Mouse (Mus musculus) liver, postnatal 0 days (tissue): ENCODE measurements around the gene Cxcl10. TPM values are rescaled to one million over a fixed set of nuclear protein-coding genes. Genes with fewer than 3 reads are reported as not detected.

ENCODE experiments used
- ATAC-seq: fragments of 200-750 bp; cut with Nextera tagmentation; 2 replicates; pipeline ENCODE4 v1.8.0; 2017; ENCODE audit warnings: mild to moderate bottlenecking, moderate library complexity
- DNase-seq: peaks from one replicate; pipeline ENCODE4 v3.0.0-alpha.2; 2016
- H3K27ac ChIP-seq: fragments of 300-500 bp; sonication (generic); 2 replicates; pipeline ENCODE4 v1.5.1; 2014; ENCODE audit warnings: antibody characterized with exemption, moderate library complexity, mild to moderate bottlenecking, low read depth
- H3K27me3 ChIP-seq: fragments of 300-500 bp; sonication (generic); 2 replicates; pipeline ENCODE4 v1.6.1; 2014; ENCODE audit warnings: low read length, control low read depth, mixed read lengths; ENCODE audit not compliant: insufficient read depth
- H3K36me3 ChIP-seq: fragments of 300-500 bp; sonication (generic); replicated peaks from 2 replicates; pipeline ENCODE4 v1.6.1; 2014; ENCODE audit warnings: mild to moderate bottlenecking, control low read depth, low read length, moderate library complexity, mixed read lengths; ENCODE audit not compliant: insufficient read depth
- H3K4me1 ChIP-seq: fragments of 300-500 bp; sonication (generic); 2 replicates; pipeline ENCODE4 v1.6.1; 2014; ENCODE audit warnings: antibody characterized with exemption, mild to moderate bottlenecking, control low read depth; ENCODE audit not compliant: insufficient read depth
- H3K4me2 ChIP-seq: fragments of 300-500 bp; sonication (generic); 2 replicates; pipeline ENCODE4 v1.6.1; 2014; ENCODE audit warnings: low read depth, mild to moderate bottlenecking, low read length, moderate library complexity, mixed read lengths
- H3K4me3 ChIP-seq: fragments of 300-500 bp; sonication (generic); 2 replicates; pipeline ENCODE4 v1.5.1; 2014; ENCODE audit warnings: low read depth, low read length
- H3K9ac ChIP-seq: fragments of 300-500 bp; sonication (generic); replicated peaks from 2 replicates; pipeline ENCODE4 v1.6.1; 2014; ENCODE audit warnings: mild to moderate bottlenecking, moderate library complexity
- H3K9me3 ChIP-seq: fragments of 300-500 bp; sonication (generic); 2 replicates; pipeline ENCODE4 v1.6.1; 2016; ENCODE audit warnings: mild to moderate bottlenecking, control low read depth, low read length, mixed read lengths
- CTCF ChIP-seq: sonication (generic); IDR thresholded peaks from 2 replicates; pipeline ENCODE4 v1.5.1; 2016; ENCODE audit warnings: antibody characterized with exemption, low read depth
- EP300 ChIP-seq: IDR thresholded peaks from 2 replicates; pipeline ENCODE4 v1.6.1; 2016; ENCODE audit warnings: antibody characterized with exemption, low read depth, mild to moderate bottlenecking
- WGBS: fragments of 180-500 bp; shearing (Covaris S2); extraction: QIAGEN DNeasy Blood & Tissue Kit; methylation state at CpG from one replicate; pipeline ENCODE4 v1.1.7; 2014; ENCODE audit not compliant: insufficient replicate concordance; 5-methylcytosine and 5-hydroxymethylcytosine counted together
- polyA plus RNA-seq: library from polyadenylated mRNA; unstranded; fragments of >200 nt; fragmentation: Nextera tagmentation; extraction: Ambion mirVana; gene quantifications from 2 replicates; pipeline ENCODE4 v1.2.1, GENCODE M21; 2015

Gene Cxcl10
- polyA plus RNA-seq, 1 experiment from 2014 or later: 7.5 TPM

DNA sequence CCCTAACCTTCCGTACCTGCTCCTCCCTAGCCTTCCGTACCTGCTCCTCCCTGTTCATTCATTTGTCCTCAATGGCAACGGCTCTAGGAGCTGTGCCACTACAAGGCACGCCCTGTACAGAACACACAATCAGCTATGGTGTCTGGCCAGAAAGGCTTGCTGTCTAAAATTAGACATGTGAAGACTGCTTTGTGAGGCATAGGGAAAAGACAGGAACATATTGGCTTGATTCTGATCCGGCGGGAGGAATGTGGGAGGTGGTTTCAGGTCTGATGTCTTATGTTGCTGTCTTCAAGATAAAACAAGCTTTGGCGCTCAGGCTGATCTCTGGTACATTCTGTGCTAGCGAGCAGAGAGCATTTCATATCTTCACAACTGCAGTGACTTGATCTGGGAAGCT, 41.9 kb upstream of the Cxcl10 start:
- H3K9ac ChIP-seq: no peak overlapping the region
- no peaks in the 10 kb centered on the region for H3K4me1 ChIP-seq
- H3K4me2 ChIP-seq: no peak overlapping the region
- no peak overlapping the region for H3K4me3 ChIP-seq
- H3K27me3 ChIP-seq: peaks cover 9% of the 10 kb centered on the region
- TF ChIP-seq EP300 (no peak), CTCF (no peak)
- H3K27ac ChIP-seq: no peak overlapping the region
- 67% methylated on average over 8 of the region's 8 CpGs for WGBS
- ATAC-seq (no peak), DNase-seq (no peak)
- H3K9me3 ChIP-seq: no peaks in the 10 kb centered on the region
- H3K36me3 ChIP-seq: no peaks in the 10 kb centered on the region

DNA sequence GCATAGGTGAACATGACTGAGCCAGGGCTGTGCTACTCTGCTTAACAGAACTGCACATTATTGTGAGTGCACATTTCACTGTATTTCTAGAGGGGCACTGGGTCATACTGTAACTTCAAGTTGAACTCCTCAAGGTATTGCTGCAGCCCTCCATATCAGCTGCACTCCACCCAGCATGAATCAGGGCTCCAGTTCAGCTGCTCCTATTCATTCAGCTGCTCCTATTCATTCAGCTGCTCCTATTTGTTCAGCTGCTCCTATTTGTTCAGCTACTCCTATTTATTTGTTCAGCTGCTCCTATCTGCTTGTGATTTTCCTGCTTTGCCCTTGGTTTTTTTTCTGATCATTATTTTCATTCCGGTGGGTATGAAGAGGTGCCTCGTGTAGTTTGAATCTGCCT, 41.3 kb upstream of the Cxcl10 start:
- no peak overlapping the region for H3K4me2 ChIP-seq
- H3K36me3 ChIP-seq: no peaks in the 10 kb centered on the region
- H3K4me1 ChIP-seq: no peaks in the 10 kb centered on the region
- no peaks in the 10 kb centered on the region for H3K9me3 ChIP-seq
- H3K27me3 ChIP-seq: peaks cover 9% of the 10 kb centered on the region
- H3K27ac ChIP-seq: no peak overlapping the region
- no peak for TF ChIP-seq CTCF
- no peak for TF ChIP-seq EP300
- no peak for ATAC-seq
- H3K4me3 ChIP-seq: no peak overlapping the region
- no peak for DNase-seq
- WGBS: 69% methylated on average over 2 of the region's 2 CpGs
- no peak overlapping the region for H3K9ac ChIP-seq

DNA sequence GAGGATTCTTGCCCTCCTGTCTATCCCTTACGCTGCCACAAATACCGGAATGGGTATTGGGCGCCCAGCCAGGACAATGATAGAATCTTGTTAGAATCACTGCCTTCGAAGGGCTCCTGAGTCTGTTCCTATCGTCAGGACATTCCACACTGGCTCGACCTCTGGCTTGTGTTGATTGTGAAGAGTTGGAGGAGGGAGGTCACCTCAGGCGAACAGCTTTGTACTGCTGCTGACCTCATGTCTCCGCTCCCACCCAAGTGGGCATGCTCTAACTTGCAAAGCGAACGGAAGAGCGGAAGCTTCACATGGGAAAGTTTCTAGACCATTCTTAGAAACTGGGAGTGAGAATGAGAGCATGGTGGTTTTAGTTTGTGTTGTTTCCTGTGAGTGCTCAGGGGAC, 38.7 kb upstream of the Cxcl10 start:
- Histone ChIP-seq H3K4me1 (no peaks in the 10 kb centered on the region), H3K27me3 (peaks cover 9% of the 10 kb centered on the region), H3K4me2 (no peak overlapping the region), H3K4me3 (no peak overlapping the region), H3K36me3 (no peaks in the 10 kb centered on the region), H3K9ac (no peak overlapping the region), H3K27ac (no peak overlapping the region), H3K9me3 (no peaks in the 10 kb centered on the region)
- no peak for DNase-seq
- no peak for TF ChIP-seq EP300
- TF ChIP-seq CTCF: no peak
- 72% methylated on average over 11 of the region's 11 CpGs for WGBS
- ATAC-seq: no peak

DNA sequence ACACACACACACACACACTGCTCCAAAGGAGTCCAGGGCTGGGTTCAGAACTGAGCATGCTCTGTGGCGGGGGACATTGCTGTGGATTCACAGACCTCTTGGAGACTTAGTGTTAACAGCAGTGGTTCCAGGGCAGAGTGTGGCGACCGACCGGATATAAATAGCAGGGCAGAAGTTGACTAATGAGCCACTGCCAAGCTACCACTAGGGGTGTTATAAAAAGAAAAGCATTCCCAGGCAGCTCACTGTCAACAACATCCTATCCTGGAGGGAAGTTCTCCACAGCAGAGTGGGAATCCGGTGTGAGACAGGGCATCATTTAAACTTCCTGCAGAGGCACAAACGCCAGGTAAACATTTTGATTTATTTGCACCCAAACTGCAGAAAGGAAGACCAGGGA, 38.0 kb upstream of the Cxcl10 start:
- DNase-seq: no peak
- H3K9ac ChIP-seq: no peak overlapping the region
- H3K9me3 ChIP-seq: no peaks in the 10 kb centered on the region
- no peak overlapping the region for H3K27ac ChIP-seq
- H3K27me3 ChIP-seq: peaks cover 9% of the 10 kb centered on the region
- no peaks in the 10 kb centered on the region for H3K36me3 ChIP-seq
- ATAC-seq: no peak
- TF ChIP-seq CTCF: peak; percentile 50
- TF ChIP-seq EP300: no peak
- no peak overlapping the region for H3K4me2 ChIP-seq
- H3K4me1 ChIP-seq: no peaks in the 10 kb centered on the region
- no peak overlapping the region for H3K4me3 ChIP-seq
- 27% methylated on average over 6 of the region's 6 CpGs for whole genome bisulfite sequencing

DNA sequence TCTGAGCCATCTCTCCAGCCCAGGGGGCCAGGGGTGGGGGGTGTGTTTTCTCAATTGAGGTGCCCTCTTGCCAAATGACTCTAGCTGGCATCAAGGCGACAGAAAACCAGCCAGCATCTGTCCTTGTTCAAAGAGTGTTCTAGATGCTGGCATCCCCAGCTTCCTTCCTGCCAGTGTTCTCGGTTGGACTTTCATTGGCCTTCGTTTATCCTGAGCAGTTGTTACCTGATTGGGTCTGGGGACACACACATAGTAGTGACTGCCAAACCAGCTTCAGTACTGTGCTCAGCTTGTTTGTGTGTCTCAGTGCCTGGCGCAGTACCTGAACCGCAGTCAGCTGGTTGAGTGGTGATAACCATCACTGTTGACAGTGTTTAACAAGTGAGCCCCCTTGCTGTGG, 37.4 kb upstream of the Cxcl10 start:
- TF ChIP-seq EP300 (no peak), CTCF (no peak)
- DNase-seq: no peak
- Histone ChIP-seq H3K4me1 (no peaks in the 10 kb centered on the region), H3K36me3 (no peaks in the 10 kb centered on the region), H3K4me2 (no peak overlapping the region), H3K27me3 (peaks cover 8% of the 10 kb centered on the region), H3K9me3 (no peaks in the 10 kb centered on the region), H3K4me3 (no peak overlapping the region), H3K9ac (no peak overlapping the region), H3K27ac (no peak overlapping the region)
- WGBS: 74% methylated on average over 5 of the region's 5 CpGs
- ATAC-seq: no peak

DNA sequence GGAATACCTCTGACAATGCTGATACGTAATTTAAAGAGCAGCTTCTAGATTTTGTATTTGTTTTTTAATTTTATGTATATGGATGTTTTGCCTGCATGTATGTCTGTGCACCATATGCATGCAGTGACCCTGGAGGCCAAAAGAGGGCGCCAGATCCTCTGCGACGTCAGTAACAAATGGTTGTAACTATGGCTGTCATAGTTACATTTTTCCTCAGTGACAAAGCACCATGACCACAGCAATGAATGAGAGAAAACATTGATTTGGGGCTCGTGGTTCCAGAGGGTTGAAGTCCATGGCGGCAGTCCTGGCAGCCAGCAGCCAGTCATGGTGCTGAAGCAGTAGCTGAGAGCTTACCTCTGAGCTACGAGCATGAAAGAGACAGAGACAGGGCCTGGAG, 36.2 kb upstream of the Cxcl10 start:
- Histone ChIP-seq H3K4me1 (no peaks in the 10 kb centered on the region), H3K9me3 (no peaks in the 10 kb centered on the region), H3K4me2 (no peak overlapping the region), H3K4me3 (no peak overlapping the region), H3K36me3 (no peaks in the 10 kb centered on the region), H3K27me3 (no peaks in the 10 kb centered on the region), H3K27ac (no peak overlapping the region), H3K9ac (no peak overlapping the region)
- 41% methylated on average over 7 of the region's 7 CpGs for WGBS
- TF ChIP-seq EP300 (no peak), CTCF (peak; percentile 85)
- ATAC-seq (peak; percentile 84), DNase-seq (peak; percentile 67)

DNA sequence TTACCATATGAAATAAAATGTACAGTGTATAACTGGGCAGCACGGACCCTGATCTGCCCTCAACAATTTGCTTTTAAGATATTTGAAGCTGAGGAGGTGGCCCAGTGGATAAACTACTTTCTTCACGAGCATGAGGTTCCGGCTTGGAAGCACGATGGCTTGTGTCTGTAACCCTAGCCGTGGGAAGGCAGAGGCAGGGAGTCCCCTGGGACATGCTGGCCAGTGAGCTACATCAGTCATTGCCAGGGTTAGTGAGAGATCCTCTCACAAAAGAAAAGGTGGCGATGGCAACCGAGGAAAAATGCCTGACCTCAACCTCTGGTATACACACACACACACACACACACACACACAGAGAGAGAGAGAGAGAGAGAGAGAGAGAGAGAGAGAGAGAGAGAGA, 35.1 kb upstream of the Cxcl10 start:
- H3K36me3 ChIP-seq: no peaks in the 10 kb centered on the region

More for the DNA sequence above, 35.1 kb upstream of the Cxcl10 start:
- TF ChIP-seq CTCF (no peak), EP300 (no peak)
- Histone ChIP-seq H3K4me1 (no peaks in the 10 kb centered on the region), H3K4me3 (no peak overlapping the region), H3K9me3 (no peaks in the 10 kb centered on the region), H3K4me2 (no peak overlapping the region), H3K27me3 (no peaks in the 10 kb centered on the region), H3K9ac (no peak overlapping the region), H3K27ac (no peak overlapping the region)
- DNase-seq: no peak
- WGBS: 69% methylated on average over 7 of the region's 7 CpGs
- no peak for ATAC-seq
